Mouse (Mus musculus) embryo, embryonic 11.5 days (tissue): ENCODE results near the gene Olfr689.
"Not testable (repeated sequence)": the region's sequence is repeated elsewhere in the genome, so short reads cannot be mapped to it uniquely, and the experiment has no call there.

Experiments used
- DNase-seq: peaks from one replicate; pipeline ENCODE4 v3.0.0-alpha.2; 2012; ENCODE audit warnings: low read depth, low spot score

Olfr689 gene

DNA sequence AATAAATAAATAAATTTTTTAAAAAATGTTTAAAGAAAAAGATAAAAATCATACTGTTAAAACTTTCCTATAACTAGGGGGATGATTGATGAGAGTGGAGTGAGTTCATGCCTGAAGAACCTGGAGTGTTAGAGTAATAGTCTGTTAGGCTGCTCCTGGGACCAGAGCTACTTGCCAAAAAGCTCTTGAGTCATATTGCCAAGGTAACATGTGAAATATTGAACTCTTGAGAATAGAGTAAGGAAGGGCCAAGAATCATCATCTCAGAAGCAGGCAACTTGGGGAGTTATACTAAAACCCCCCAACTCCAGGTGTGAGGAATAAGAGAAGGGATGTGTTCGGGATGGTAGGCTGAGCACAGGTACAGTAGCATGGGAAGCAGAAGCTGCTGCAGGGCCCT, at the start of gene Olfr689:
Gene Olfr689, plus strand, starts transcription at position 301 of the 400 bp plus-strand sequence.
- DNase-seq, result no peak

DNA sequence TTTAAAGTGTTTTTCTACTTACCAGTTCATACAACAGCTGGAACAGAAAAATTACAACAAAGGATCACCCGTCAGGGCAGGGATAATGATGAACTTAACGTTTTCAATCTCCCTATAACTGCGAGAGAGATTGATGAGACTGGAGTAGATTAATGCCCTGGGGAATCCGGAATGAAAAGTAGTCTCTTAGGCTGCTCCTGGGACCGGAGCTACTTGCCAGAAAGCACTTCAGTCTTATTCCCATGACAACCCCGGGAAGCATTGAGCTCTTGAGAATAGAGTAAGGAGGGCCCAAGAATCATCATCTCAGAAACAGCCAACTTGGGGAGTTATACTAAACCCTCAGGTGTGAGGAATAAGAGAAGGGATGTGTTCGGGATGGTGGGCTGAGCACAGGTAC, 38.5 kb upstream of the Olfr689 start:
- no peak for DNase-seq

DNA sequence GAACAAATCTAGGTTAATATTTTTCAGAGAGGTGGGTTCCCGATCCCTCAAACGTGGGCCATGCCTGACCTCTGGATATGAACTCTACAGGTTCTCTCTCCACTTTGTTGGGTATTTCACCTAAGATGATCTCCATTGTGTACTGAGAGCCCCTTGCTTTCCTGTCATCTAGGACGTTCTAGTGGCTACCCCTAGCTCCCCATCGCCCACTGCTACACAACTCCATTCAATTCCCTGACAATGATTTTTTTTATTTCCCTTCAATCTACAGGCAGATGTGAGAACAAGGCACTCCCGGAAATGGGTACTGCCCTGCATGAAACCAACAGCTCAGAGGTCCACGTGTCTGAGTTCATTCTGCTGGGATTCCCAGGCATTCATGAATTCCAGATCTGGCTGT, 23.2 kb upstream of the Olfr689 start, which contains the start of gene Olfr688:
Gene Olfr688, plus strand, starts transcription at position 301 of the 400 bp plus-strand sequence.
- DNase-seq, result no peak

DNA sequence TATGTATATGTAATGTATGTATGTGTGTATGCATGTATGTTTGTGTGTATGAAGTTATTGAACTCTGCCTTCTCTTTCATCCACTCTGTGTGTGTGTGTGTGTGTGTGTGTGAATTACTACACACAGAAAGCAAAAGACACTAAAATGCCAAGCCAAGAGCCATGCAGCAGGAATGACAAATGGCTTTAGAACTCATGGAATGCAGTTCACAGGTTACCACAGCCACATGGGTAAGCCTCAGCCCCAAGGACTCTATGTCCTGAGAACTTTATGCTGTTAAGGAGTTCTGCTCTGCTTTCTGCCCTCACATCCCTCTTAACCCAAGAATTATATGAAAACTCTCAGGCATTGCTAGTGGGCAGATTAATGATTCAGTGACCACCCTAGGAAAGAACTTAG, 20.9 kb upstream of the Olfr689 start:
- DNase-seq, result no peak

DNA sequence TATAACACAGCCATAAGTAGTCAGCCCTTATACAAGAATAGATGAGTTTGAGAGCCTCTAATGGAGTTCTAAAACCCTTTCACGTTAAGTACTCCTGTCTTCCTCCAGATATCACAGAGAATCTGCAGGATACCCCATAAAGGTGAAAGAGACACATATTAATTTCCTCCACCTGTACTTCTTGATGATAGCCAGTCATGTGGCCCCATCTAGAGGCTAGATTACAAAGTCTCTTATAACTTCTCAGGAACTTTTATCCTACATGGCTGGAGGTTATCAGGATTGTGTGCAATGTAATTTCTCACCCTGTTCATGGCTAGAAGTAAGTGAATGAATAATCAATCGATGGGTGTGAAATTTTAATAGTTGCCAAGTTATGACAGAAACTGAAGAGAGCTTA, 14.3 kb downstream of the Olfr689 start:
- DNase-seq, result no peak

DNA sequence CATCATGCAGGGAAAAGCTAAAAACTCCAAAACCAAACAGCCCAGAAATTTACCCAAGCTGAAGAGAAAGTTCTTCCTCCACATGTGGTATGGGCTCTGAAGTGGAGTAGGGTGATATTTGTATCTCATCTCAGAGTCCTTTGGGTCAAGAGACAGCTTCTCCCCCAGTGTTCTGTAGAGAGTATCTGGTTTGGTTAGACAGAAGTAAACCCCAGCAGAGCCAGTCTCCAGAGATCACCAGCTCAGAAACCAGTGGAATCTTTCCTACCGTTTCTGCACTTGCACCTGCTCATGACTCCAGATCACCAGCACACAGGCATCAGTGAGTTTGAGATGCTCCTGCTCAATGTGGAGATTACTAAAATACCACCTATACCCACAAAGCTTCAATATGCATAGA, 23.0 kb downstream of the Olfr689 start, which contains the start of gene Olfr690:
Gene Olfr690, minus strand, starts transcription at position 101 of the 400 bp plus-strand sequence.
- no peak for DNase-seq

DNA sequence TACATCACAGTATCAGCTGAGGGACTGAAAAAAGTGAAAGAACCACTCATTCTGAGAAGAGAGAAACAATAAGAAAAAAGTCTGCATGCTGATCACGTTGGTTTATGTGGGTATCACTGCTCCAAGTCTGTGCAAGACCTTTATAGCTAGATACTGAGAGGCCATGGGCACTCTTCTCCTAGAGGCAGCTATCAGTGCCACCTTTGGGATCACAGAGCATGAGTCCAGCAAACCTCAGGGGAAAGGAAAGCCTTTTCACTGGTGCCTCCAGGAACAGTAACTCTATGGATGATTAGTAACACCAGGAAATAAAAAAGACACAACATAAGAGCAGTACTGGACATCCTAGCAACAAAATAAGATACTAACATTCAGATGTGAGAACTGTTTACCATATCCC, 31.2 kb downstream of the Olfr689 start, which contains the start of gene Olfr691:
Gene Olfr691, minus strand, starts transcription at position 101 of the 400 bp plus-strand sequence.
- DNase-seq, result no peak

DNA sequence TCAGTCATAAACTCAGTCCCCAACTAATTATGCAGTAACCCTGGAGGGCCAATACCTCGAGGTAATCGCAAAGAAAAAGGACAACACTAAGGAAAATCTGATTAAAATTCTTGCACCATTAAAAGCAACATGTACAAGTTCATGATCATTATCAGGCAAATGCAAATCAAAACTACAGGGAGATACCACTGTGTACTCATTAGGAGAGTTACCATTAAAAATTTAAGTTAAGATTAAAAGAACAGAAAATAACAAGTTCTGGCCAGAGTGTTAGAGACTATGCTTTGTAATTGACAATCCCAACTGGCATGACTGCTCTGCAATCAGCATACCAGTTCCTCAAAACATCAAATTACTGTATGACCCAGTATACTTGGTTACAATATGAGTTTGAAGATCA, 31.8 kb downstream of the Olfr689 start:
- no peak for DNase-seq

DNA sequence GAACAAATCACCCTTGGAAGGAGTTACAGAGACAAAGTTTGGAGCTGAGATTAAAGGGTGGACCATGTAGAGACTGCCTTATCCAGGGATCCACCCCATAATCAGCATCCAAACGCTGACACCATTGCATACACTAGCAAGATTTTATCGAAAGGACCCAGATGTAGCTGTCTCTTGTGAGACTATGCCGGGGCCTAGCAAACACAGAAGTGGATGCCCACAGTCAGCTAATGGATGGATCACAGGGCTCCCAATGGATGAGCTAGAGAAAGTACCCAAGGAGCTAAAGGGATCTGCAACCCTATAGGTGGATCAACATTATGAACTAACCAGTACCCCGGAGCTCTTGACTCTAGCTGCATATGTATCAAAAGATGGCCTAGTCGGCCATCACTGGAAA, 45.1 kb downstream of the Olfr689 start:
- DNase-seq, result not testable (repeated sequence)

DNA sequence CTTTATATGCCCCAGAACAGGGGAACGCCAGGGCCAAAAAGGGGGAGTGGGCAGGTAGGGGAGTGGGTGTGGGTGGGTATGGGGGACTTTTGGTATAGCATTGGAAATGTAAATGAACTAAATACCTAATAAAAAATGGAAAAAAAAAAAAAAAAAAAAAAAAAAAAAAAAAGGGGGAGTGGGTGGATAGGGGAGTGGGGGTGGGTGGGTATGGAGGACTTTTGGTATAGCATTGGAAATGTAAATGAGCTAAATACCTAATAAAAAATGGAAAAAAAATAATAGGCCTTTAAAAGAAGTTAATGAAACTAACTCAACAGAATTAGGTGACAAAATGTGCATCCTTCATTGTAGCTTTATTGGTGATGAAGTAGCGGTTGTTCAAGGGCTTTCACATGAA, 45.5 kb downstream of the Olfr689 start:
- DNase-seq, result not testable (repeated sequence)

DNA sequence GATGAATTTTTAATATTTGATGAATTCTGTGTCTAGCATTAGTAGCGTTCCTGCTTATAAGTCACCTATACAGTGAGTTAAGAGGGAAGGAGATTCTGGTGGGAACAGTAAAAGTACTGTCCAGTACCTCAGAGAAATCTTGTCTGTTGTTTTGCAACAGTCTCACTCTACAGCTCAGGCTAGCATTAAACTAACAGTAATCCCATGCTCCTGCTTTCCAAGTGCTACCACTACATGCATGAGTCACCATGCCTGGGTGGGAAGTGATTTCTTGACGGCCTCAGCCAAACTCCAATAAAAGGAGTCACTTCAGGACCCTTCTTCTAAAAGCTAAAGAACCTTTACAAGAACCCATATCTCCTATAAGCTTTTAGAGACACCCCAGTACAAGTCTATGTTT, 50.7 kb downstream of the Olfr689 start:
- no peak for DNase-seq

DNA sequence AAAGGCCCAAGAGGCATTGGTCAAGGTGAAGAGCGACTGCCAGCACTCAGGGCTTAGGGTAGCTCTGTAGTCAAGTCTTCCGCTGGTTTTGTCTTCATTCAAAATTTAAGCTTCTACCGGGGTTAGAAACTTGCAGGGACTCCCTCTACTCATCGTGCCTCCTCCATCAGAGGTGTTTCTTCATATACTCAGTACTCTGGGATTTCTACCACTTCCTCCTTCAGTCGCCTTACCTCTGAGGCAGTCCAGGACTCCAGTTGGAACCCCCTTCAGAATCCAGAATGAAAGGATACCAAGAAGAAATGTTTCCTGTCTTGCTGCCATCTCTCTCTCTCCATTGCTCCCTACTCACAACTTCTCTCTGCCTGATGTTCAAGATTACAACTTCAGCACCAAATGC, 56.3 kb downstream of the Olfr689 start:
- no peak for DNase-seq

DNA sequence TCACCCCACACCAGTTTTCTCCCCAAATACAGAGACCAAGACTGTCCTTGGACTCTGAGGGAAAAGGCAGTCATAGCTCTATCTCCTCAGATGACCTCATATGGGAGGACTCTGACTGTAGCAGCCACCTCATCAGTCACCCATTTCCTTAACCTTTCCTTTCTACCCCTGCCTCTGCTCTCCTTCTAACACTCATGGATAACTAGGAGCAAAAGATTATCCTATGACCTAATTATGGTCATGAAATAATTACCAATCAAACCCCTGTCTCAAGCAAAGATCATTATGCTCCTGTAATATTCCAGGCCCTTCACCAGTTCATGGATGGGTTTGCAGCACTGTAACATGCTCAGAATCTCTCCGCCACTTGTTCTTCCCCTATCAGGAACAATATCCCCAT, 57.0 kb downstream of the Olfr689 start, which contains the start of gene Olfr692:
Gene Olfr692, plus strand, starts transcription at position 301 of the 400 bp plus-strand sequence.
- DNase-seq, result no peak

DNA sequence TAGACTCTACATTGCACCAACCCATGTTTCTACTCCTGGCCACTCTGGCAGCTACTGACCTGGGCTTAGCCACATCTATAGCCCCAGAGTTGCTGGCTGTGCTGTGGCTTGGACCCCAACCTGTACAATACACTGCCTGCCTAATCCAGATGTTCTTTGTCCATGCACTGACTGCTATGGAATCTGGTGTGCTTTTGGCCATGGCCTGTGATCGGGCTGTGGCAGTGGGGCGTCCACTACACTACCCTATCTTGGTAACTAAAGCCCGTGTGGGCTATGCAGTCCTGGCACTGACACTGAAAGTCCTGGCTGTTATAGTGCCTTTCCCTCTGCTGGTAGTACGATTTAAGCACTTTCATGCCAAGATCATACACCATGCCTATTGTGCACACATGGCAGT, 57.6 kb downstream of the Olfr689 start:
- no peak for DNase-seq
